8 mouse cellular contexts compared by ENCODE assay signal in the genomic region with DNA sequence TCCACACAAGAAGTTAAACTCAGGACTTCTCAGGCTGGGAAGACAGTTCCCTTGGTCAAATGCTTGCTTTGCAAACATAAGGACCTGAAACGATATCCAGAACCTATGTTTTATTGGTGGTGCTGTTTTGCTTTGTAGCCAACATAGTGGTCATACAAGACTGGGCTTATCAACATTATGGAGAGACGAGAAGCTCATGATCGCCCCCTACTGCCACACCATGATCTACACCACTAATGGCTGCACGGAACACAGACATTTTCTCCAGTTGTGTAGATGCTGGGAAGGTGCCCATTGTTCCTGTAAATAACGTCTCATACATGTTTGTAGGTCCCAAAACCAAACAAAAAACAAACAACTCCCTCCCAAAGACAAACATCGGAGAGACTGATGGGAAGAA. TPM values are rescaled to one million over a fixed set of nuclear protein-coding genes. Genes with fewer than 3 reads are reported as not detected.
DNase-seq lines count a peak whose midpoint lies in the region; ATAC-seq and TF ChIP-seq lines count a peak whose summit lies in the region.

No protein-coding gene starts in this region.

- no peak overlapping the region for H3K4me3 ChIP-seq in gastrocnemius, adult 2 months

- intact Hi-C loops in gastrocnemius, adult 2 months (cut with DNase I): no loop called here

- peak; percentile 31 for DNase-seq in gastrocnemius, adult 2 months
- DNase-seq in gastrocnemius, adult 8-10 months (ENCODE audit: low spot score in 2 of 2): no peak
- DNase-seq in right cerebral cortex, postnatal 4 days: peak; percentile 24
- no peak for DNase-seq in right cerebral cortex, postnatal 25 days
- DNase-seq in cerebellum, postnatal 25 days: peak; percentile 35 to 64
- no peak for DNase-seq in left cerebral cortex, adult 9 months (ENCODE audit: low spot score in 2 of 2)

- ATAC-seq in megakaryocyte, adult 5-6 weeks (ENCODE audit: poor library complexity, severe bottlenecking): peak; percentile 70
- ATAC-seq in inflammation-experienced regulatory T-cells, adult 6 months: no peak

- peak; percentile 45 for TF ChIP-seq CTCF in gastrocnemius, adult 2 months (IDR thresholded peaks at IDR 0.05)

- no peak overlapping the region for H3K27ac ChIP-seq in gastrocnemius, adult 2 months

RNA-seq across cellular contexts. Expression of a gene that starts 23.0 kb away (rescaled TPM):
- not detected for total RNA-seq in gastrocnemius, adult 2 months (2021)
- under 1 TPM in 1 of 4 experiments, not detected in 3; 0.05 TPM for total RNA-seq in gastrocnemius, adult 8-10 months (2022)
- total RNA-seq in megakaryocyte, adult 5-6 weeks (2015): 0.04 TPM in 1 of 2 replicates, not detected in the other
- not detected in 2 replicates for total RNA-seq in megakaryocyte, adult 5-6 weeks (2017)
- under 1 TPM; 0.11 to 0.98 (median 0.74) TPM for polyA plus RNA-seq in inflammation-experienced regulatory T-cells, adult 6 months (2017; shearing (Covaris generic))

RNA-seq across cellular contexts. Expression of a gene that starts 52.2 kb away (rescaled TPM):
- 10 to 100 TPM; 28.1 to 30.4 TPM for total RNA-seq in gastrocnemius, adult 2 months (2021)
- total RNA-seq in gastrocnemius, adult 8-10 months (2022): 10 to 100 TPM; 28.9 to 32.9 (median 31.3) TPM
- 84.3 and 92.5 TPM in 2 replicates for total RNA-seq in megakaryocyte, adult 5-6 weeks (2015)
- total RNA-seq in megakaryocyte, adult 5-6 weeks (2017): 43.8 and 48.8 TPM in 2 replicates
- 100 to 1,000 TPM; 103 to 142 (median 121) TPM for polyA plus RNA-seq in inflammation-experienced regulatory T-cells, adult 6 months (2017; shearing (Covaris generic))

Comparison
In these comparisons a context has a peak if more than half of its experiments do, and no peak if none do; other contexts are left out.
1. DNase-seq: peak in gastrocnemius, adult 2 months (single experiment), right cerebral cortex, postnatal 4 days (single experiment) and cerebellum, postnatal 25 days (2 of 2); none in gastrocnemius, adult 8-10 months (0 of 2), right cerebral cortex, postnatal 25 days (single experiment) and left cerebral cortex, adult 9 months (0 of 2).